Comparison of ENCODE assay signal across 19 mouse cellular contexts in genomic region chr15:86275754-86276153, GRCm38 (mm10).
DNase-seq lines count a peak whose midpoint lies in the region; ATAC-seq lines count a peak whose summit lies in the region.
"Had no signal": no experiment of that assay in that cellular context is flagged by ENCODE, and none has a peak within 500 bp of the region (broad histone marks: within the 10 kb centered on the region; RNA-seq: fewer than 3 reads in every experiment).

No protein-coding gene starts in this region.

- peaks cover 53% of the 10 kb centered on the region for H3K4me1 ChIP-seq in hindbrain, embryonic 10.5 days (replicated peaks)
- peaks cover 2% of the 10 kb centered on the region for H3K4me1 ChIP-seq in hindbrain, embryonic 11.5 days (replicated peaks; ENCODE audit: control insufficient read depth, insufficient read depth, low read length)
- peaks cover 38% of the 10 kb centered on the region for H3K4me1 ChIP-seq in limb, embryonic 11.5 days (ENCODE audit: control insufficient read depth, insufficient read depth, low read length)

- no peaks in the 10 kb centered on the region for H3K9me3 ChIP-seq in hindbrain, embryonic 10.5 days
- no peaks in the 10 kb centered on the region for H3K9me3 ChIP-seq in hindbrain, embryonic 11.5 days (ENCODE audit: control insufficient read depth, low read length)
- H3K9me3 ChIP-seq in limb, embryonic 11.5 days (ENCODE audit: control insufficient read depth, low read length): no peaks in the 10 kb centered on the region
- H3K9me3 ChIP-seq: embryonic facial prominence, embryonic 13.5 days; megakaryocyte, embryonic 14.5 days; neural tube, embryonic 13.5 days had no signal

- H3K27ac ChIP-seq in hindbrain, embryonic 10.5 days: peak overlapping the region; percentile 46; the same call in 1 of the 2 replicates
- H3K27ac ChIP-seq in hindbrain, embryonic 11.5 days (ENCODE audit: low read depth, low read length): no peak overlapping the region
- H3K27ac ChIP-seq in limb, embryonic 11.5 days (replicated peaks; ENCODE audit: low read depth, low read length): 0 out of 2 replicates have a peak overlapping the region, but pooled peaks have one; percentile 8
- H3K27ac ChIP-seq: embryonic facial prominence, embryonic 13.5 days; heart, adult 2 months; neural tube, embryonic 13.5 days had no signal

- no peak for ATAC-seq in hindbrain, embryonic 11.5 days (ENCODE audit: low FRiP score)
- no peak for ATAC-seq in limb, embryonic 11.5 days (ENCODE audit: insufficient number of reproducible peaks, low FRiP score, low TSS enrichment, low read depth)
- ATAC-seq: lung, postnatal 0 days had no signal

- no peak overlapping the region for H3K4me2 ChIP-seq in hindbrain, embryonic 11.5 days (replicated peaks; ENCODE audit: low read depth, low read length)
- H3K4me2 ChIP-seq in limb, embryonic 11.5 days (ENCODE audit: low read depth, severe bottlenecking): no peak overlapping the region
- H3K4me2 ChIP-seq: embryonic facial prominence, embryonic 13.5 days; neural tube, embryonic 13.5 days had no signal

- no peak for DNase-seq in hindbrain, embryonic 10.5 days (ENCODE audit: low spot score)
- DNase-seq in hindbrain, embryonic 11.5 days (ENCODE audit: low spot score): no peak
- peak; percentile 11 for DNase-seq in urinary bladder, postnatal 14 days (ENCODE audit: low spot score)
- no peak for DNase-seq in urinary bladder, postnatal 25 days (ENCODE audit: low spot score)
- no peak for DNase-seq in limb, embryonic 11.5 days (ENCODE audit: low spot score)
- no peak for DNase-seq in lung, postnatal 36 days
- no peak for DNase-seq in layer of hippocampus, adult 11-12 months (ENCODE audit: low spot score)
- DNase-seq: B cell, adult 2 months; cerebellum, adult 9-10 months; heart, adult 2 months; heart, postnatal 36 days; kidney, adult 8-10 months; kidney, postnatal 14 days; right cerebral cortex, adult 18-20 months; thymus, postnatal 25 days had no signal

- H3K36me3 ChIP-seq in hindbrain, embryonic 10.5 days: no peaks in the 10 kb centered on the region
- H3K36me3 ChIP-seq in hindbrain, embryonic 11.5 days (ENCODE audit: control insufficient read depth, insufficient read depth, low read length): no peaks in the 10 kb centered on the region
- H3K36me3 ChIP-seq in limb, embryonic 11.5 days (ENCODE audit: control insufficient read depth, insufficient read depth, low read length): no peaks in the 10 kb centered on the region
- H3K36me3 ChIP-seq: embryonic facial prominence, embryonic 13.5 days; neural tube, embryonic 13.5 days had no signal

- H3K27me3 ChIP-seq in hindbrain, embryonic 10.5 days (ENCODE audit: insufficient read depth, poor library complexity, severe bottlenecking): no peaks in the 10 kb centered on the region
- H3K27me3 ChIP-seq in hindbrain, embryonic 11.5 days (ENCODE audit: control insufficient read depth, insufficient read depth, low read length): no peaks in the 10 kb centered on the region
- no peaks in the 10 kb centered on the region for H3K27me3 ChIP-seq in limb, embryonic 11.5 days (ENCODE audit: control insufficient read depth, insufficient read depth, low read length)
- H3K27me3 ChIP-seq: embryonic facial prominence, embryonic 13.5 days; megakaryocyte, embryonic 14.5 days; neural tube, embryonic 13.5 days had no signal

- no peak overlapping the region for H3K9ac ChIP-seq in hindbrain, embryonic 11.5 days (ENCODE audit: low read depth, low read length)
- no peak overlapping the region for H3K9ac ChIP-seq in limb, embryonic 11.5 days (ENCODE audit: low read length)
- H3K9ac ChIP-seq: embryonic facial prominence, embryonic 13.5 days; neural tube, embryonic 13.5 days had no signal

- 85% methylated on average over 7 of the region's 7 CpGs for WGBS in hindbrain, embryonic 10.5 days
- WGBS in hindbrain, embryonic 11.5 days: 77% methylated on average over 7 of the region's 7 CpGs
- 69% methylated on average over 7 of the region's 7 CpGs for WGBS in limb, embryonic 11.5 days

- no peak overlapping the region for H3K4me3 ChIP-seq in hindbrain, embryonic 10.5 days
- H3K4me3 ChIP-seq in hindbrain, embryonic 11.5 days (ENCODE audit: low read depth, low read length): no peak overlapping the region
- H3K4me3 ChIP-seq in limb, embryonic 11.5 days (ENCODE audit: low read depth, low read length): no peak overlapping the region
- H3K4me3 ChIP-seq: embryonic facial prominence, embryonic 13.5 days; heart, adult 2 months; megakaryocyte, embryonic 14.5 days; neural tube, embryonic 13.5 days had no signal
